Mouse (Mus musculus) neural tube, embryonic 10.5 days (tissue): Measurements from ENCODE around the gene Cd2bp2.
A peak's percentile ranks its signal among the peaks of the same experiment; 100 is the strongest.

Experiments
- DNase-seq: peaks from one replicate; pipeline ENCODE4 v3.0.0-alpha.2; 2017; ENCODE audit warnings: low spot score; ENCODE audit errors: extremely low spot score

The Cd2bp2 gene

DNA sequence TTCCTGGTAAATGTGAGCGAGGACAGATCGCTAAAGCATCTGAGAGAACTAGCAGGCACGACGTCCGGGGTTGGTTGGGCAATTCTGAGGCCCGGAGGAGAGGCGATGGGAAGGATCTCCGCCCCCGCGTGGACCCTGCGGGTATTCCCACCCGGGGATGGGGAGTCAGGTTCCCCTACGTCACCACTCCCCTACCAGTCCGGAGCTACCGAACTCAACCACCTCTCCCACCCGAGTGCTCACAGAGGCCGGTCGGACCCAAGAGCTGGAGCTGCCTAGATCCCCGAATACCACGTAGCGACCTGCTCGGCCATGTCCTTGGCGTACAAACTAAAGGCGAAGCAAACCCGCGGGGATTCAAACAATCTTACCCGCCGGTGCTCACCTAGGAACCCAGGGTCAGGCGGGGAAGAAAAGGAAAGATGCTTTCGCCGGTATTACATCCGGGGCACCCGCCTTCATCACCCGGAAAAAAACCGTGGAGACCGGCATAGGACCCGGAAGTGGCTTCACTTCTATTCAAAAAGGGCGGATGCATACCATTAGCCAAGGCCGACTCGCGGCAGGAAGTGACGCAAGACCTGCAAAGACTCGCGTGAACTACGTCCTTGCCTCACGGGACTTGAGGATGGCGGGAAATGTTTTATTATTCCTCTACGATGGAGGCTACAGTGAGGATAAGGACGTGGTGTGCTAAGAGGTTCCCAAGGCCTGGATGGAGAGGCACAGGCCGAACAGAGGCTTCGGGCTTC, at the start of gene Cd2bp2:
TSS of gene Cd2bp2 (minus strand) at position 507 of the 752 bp plus-strand sequence.
- DNase-seq = peak; percentile 96

- no peak for DNase-seq
Measured at GRCm38 (mm10) chr7:127244658-127245510, 49.0 kb upstream of the Cd2bp2 start.

GRCm38 (mm10) chr7:127243870-127244657, 48.2 kb upstream of the Cd2bp2 start, which contains the start of gene Zfp771:
Zfp771 (plus strand) TSS chr7:127244274.
- peak; percentile 95 for DNase-seq

DNA sequence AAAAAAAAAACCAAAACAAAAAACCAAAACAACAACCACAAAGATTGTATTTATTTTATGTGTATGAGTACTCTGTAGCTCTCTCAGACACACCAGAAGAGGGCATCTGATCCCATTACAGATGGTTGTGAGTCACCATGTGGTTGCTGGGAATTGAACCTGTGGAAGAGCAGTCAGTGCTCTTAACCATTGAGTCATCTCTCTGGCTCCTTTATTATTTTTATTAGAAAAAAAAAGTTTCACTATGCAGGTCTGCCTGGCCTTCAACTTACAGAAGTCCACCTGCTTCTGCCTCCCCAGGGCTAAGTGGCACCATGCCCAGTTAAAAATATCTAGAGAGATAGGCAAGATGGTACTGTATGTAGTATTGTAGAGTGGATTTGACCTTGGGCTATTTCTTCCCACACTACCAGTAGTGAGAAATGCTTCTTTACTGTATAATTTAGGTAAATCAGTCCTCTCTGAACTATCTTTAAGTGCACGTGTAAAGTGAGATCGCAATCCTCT, 47.6 kb upstream of the Cd2bp2 start:
- no peak for DNase-seq

- DNase-seq = no peak
Measured at GRCm38 (mm10) chr7:127234777-127235176, 38.9 kb upstream of the Cd2bp2 start.

GRCm38 (mm10) chr7:127233765-127234164, 37.9 kb upstream of the Cd2bp2 start:
- DNase-seq = no peak

DNA sequence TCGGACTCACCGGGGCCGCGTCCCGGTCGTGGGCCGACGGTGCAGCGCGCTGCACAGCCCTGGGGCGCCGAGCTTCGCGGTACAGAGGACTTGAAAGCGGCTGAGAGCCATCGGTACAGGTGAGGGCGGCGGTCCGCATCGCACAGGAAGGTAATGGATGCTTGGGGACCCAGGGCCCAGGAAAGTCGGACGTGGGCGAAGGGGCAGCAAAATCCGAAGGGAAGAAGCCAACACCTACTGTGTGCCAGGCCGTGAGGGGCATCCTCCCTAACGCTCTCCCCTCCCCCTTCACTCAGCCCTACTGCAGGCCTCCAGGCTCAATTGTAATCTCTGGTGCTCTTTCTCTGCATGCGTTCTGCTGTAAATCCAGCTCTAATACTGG, 37.5 kb upstream of the Cd2bp2 start:
- no peak for DNase-seq

DNA sequence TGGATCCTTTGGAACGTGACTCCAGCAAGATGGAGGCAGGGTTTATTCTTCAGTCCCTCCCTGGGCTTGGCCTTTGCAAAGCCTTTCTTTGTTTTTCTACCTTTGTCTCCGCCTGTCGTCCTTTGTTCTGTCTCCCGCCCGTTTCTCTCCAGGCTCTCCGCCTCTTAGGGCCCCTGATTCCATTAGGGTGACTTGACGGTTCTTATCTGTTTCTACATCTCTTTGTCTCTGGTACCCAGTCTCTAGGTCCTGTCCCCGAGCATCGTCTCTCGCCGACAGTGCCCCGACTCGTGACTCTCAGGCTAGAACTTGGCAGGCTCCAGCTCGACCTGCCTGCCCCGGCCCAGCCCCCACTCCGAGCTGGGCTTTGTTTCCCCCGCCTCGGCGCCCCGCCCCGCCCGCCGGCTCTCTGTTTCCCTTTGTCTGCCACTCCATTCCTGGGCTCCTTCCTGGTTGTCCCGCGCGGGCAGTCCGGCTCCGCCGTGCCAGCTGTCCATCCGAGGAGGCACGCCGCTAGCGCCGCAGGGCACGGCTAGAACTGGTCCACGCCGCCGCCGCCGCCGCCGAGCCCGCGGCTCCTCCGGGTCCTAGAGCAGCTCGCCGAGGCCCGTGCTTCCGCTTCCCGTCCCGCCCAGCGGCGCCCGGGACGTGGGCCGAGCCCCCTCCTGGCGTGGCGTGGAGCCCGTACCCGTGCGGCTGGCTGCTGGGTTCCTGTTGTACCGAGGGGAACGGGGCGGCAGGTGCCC, 36.9 kb upstream of the Cd2bp2 start, which contains the start of the genes Zfp553 and Sept1:
TSS of gene Zfp553 (plus strand) at position 440 of the 746 bp plus-strand sequence.
TSS of gene Sept1 (minus strand) at position 509 of the 746 bp plus-strand sequence.
- DNase-seq = peak; percentile 95

DNA sequence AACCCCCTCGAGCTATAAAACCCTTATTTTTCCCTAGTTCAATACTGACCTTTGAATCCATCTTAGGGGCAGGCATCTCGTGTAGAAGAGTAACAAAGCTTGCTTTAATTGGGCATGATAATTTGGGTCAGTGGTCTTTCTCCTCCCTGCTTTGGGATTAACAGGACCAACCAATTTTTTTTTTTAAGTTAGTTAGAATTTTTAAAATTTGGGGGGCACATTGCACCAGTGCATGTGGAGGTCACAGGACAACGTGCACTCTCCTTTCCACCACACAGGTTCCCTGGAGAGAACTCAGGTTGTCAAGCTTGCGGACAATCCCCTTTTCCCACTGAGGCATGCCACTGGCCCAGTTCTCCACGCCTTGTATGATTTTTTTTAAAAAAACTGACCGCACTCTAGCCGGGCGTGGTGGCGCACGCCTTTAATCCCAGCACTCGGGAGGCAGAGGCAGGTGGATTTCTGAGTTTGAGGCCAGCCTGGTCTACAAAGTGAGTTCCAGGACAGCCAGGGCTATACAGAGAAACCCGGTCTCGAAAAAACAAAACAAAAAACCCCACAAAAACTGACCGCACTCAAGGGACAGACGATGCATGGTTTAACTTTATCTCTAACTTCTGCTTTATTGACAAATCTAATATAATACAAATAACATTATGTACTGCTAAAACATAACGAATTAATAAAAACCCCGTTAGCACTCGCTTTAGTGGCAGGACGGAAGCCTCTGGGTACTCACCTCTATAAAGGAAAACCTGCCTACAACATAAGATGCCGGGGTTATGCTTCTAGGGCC, 36.2 kb upstream of the Cd2bp2 start:
- DNase-seq = no peak

GRCm38 (mm10) chr7:127231376-127231775, 35.5 kb upstream of the Cd2bp2 start:
- DNase-seq = no peak

- peak; percentile 58 for DNase-seq
Measured at GRCm38 (mm10) chr7:127228615-127229303, 32.9 kb upstream of the Cd2bp2 start.

GRCm38 (mm10) chr7:127225147-127225995, 29.5 kb upstream of the Cd2bp2 start:
- DNase-seq = no peak

DNA sequence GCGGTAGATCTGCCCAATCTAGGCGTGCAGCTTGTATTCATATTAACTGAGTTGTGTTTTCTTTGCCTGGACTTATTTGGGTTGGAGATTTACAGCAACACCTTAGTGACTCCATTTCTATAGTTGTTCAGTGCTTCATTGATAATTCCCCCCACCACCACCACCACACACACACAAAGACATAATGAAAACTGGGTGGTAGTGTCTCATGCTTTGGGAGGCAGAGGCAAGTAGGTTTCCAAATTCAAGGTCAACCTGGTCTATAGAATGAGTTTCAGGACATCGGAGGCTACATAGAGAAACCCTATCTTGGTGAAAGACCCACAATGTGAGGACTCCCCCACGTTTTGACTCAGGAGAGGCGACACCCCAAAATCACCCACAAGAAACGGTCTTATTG, 28.8 kb upstream of the Cd2bp2 start:
- no peak for DNase-seq

GRCm38 (mm10) chr7:127223515-127224478, 27.9 kb upstream of the Cd2bp2 start:
- no peak for DNase-seq

GRCm38 (mm10) chr7:127223106-127223505, 27.3 kb upstream of the Cd2bp2 start:
- no peak for DNase-seq

DNA sequence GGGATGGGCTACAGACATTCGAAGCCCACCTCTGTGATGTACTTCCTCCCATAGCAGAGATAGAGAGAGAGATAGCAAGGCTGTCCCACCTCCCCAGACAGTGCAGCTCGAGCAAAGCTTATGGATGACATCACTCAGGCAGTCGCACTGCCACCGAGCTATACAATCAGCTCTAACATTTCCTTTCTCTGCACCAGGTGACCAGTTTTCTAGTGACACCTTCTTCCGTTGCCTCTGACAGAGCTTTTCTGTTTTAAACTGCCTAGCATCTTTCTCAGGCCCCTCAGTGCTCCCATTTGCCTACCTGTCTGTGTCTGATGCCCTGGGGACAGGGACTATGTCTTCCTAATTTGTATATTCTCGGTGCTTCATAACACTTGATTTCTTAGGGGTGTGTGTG, 24.6 kb upstream of the Cd2bp2 start:
- no peak for DNase-seq

DNA sequence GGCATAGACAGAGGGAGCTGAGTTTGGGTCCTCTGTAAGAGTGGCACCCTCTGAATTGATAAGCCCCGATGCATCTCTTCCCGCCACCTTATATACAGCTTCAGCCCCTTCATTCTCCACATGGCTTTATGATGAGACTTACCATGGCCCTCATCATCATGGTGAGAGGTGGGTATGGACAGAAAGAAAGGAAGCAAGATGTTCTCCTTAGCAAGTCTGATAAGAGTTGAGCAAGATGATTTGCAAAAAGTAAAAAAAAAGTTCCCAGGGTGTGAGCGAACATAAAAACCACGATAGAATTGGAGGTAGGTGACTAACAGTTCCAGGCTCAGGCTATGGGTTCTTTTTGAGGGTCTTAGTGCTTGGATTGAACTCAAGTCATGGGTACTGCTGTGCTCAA, 22.8 kb upstream of the Cd2bp2 start:
- no peak for DNase-seq
